Mouse (Mus musculus): ENCODE results near the gene Zdhhc9. TPM values are rescaled to one million over a fixed set of nuclear protein-coding genes. Genes with fewer than 3 reads are reported as not detected.

The Zdhhc9 gene
- total RNA-seq, 2 experiments from 2014 or later = 29.9 to 34.2 TPM

DNA sequence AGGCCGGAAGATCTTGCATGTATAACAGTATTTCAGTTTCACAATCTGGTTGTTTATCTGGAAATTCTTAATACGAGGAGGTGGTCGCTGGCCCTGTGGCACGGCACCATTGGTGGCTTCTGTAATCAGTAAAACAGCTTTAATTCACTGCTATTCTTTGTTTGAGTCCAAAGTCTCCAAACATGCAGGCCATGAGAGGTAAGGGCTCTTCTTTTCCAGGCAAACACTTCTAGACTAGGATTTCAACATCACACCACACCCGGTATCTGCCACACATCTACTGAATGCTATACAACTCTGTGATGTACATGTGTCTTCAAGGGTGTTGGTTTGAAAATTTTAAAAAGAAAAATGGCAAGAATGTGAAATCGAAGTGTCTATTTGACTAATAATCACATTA lies 17.4 kb downstream of the Zdhhc9 start:
- intact Hi-C loops (cut with DNase I) = no loop called here
- no peak for DNase-seq

DNA sequence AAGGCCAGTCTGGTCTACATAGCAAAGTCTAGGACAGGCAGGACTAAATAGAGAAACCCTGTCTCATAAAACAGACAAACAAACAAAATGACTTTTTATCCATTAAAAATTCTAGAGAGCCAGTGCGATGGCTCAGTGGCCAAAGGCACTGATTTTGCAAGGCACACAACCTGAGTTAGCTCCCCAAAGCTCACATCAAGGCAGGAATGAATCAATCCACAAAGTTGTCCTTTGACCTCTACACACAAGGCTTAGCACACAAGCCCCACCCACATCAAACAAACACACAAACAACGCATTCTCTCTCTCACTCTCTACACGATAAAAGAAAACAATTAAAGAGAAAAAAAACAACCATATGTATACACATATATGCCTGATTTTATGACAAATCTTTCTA lies 24.0 kb downstream of the Zdhhc9 start:
- intact Hi-C loops (cut with DNase I) = no loop called here
- no peak for DNase-seq

DNA sequence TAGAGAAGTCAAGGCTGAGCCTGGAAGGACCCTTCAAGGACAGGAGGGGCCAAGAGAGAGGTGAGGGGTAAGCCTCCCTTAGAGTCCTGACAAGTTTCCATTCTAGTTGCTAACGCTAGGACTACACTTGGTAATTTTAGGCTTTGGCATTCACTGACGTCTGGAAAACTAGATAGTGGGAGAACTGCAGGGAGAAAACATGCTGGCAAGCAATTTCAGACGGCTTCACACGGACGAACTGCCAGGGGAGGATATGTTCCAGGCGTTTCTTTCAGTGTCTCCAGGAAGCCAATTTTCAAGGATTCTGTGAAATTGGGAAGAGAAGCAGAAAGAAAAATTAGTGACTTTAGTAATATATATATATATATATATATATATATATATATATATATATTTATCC lies 26.8 kb downstream of the Zdhhc9 start:
- intact Hi-C loops (cut with DNase I) = no loop called here
- no peak for DNase-seq

DNA sequence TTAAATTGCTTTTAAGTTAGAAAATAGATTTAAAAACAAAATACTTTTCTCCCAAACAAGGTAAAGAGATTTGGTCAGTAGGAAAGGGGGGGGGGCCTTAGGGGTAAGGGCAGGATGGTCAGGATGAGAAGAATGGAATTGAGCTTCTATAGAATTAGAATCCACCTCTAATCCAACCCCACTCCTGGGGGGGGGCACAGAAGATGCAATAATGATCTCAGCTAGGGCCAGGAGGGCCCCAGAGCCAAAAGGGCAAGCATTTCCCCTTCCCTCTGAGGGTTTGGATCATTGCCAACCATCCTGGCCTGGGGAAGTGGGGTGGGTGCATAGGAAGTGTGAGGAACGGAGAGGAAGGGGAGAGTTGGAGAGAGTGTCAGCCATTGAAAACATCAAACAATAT lies 38.3 kb downstream of the Zdhhc9 start:
- intact Hi-C loops (cut with DNase I) = no loop called here
- DNase-seq = no peak

- intact Hi-C loops (cut with DNase I) = no loop called here
Observed at GRCm38 (mm10) chrX:48169892-48170291, 38.8 kb downstream of the Zdhhc9 start.

DNA sequence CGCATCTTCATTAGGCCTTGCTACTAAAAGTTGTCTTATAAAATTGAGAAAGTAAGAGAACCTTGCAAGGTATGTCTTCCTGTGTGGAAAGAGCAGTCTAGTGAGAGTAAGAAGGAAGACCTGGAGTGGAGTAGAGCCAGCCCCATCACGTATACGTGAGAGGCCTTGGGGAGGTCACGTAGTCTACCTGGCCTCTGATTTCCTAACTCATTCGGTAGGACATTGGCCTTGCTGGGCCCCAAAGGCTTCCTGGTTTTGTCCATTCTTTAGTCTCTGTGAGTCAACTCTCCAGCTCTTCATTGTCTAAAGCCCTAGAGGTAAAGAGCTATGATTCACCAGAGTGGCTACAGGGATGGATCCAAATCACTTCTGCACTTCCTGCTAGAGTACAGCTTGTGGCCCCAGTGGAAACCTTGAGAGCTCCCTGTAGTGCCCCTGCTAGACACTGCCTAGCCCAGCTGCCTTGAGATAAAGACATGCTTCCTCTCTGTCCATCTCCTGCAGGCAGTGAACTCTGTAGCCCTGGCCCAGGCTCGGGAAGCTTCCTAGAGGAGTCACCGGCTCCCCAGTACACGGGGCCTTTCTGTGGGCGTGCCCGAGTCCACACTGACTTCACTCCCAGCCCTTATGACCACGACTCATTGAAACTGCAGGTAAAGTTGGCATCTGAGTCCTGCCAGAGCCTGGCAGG lies 50.3 kb downstream of the Zdhhc9 start:
- intact Hi-C loops (cut with DNase I) = no loop called here
- DNase-seq = no peak

More at GRCm38 (mm10) chrX:48169892-48170291, 38.8 kb downstream of the Zdhhc9 start:
- DNase-seq = no peak

DNA sequence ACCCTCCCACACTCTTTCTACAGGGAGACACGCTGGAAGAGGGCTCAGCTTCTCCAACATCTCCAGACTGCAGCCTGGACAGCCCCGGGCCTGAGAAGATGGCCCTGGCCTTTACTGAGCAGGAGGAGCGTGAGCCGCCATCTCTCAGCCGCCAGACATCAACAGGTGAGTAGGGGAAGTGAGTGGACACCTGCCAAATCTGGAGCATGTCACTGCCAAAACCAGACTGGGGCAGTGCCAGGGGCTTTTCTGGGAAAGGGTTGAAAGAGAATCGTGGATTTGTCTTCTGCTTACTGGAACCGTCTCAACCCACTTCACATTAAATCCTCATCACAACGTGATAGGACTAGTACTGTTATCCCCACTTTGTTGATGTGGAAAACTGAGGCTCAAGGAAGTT lies 51.3 kb downstream of the Zdhhc9 start:
- no peak for DNase-seq
- intact Hi-C loops (cut with DNase I) = no loop called here

GRCm38 (mm10) chrX:48155489-48155888 lies 53.2 kb downstream of the Zdhhc9 start:
- no peak for DNase-seq
- intact Hi-C loops (cut with DNase I) = no loop called here

GRCm38 (mm10) chrX:48153949-48154348 lies 54.7 kb downstream of the Zdhhc9 start:
- intact Hi-C loops (cut with DNase I) = no loop called here
- DNase-seq = no peak

DNA sequence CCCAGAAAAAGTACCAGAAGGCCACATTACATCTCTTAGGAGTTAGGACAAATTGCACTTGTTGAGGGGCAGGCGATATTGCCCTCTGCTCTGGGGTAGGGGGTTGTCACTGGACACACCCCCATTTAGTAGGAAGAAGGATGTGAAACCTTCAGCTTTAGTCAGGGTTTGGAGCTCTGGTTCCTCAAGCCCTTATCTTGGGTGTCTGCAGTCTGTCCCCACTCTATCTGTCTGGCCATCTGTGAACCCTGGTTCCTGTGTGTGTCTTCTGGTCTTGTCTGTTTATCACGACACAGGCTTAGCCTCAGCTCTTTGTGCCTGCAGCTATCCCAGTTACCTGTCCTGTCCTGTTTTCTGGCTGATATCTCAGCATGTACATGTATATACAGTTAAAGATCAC lies 55.3 kb downstream of the Zdhhc9 start:
- DNase-seq = no peak

GRCm38 (mm10) chrX:48152106-48152505 lies 56.6 kb downstream of the Zdhhc9 start:
- intact Hi-C loops (cut with DNase I) = no loop called here
- no peak for DNase-seq

More for the DNA sequence above, 55.3 kb downstream of the Zdhhc9 start:
- intact Hi-C loops (cut with DNase I) = no loop called here

DNA sequence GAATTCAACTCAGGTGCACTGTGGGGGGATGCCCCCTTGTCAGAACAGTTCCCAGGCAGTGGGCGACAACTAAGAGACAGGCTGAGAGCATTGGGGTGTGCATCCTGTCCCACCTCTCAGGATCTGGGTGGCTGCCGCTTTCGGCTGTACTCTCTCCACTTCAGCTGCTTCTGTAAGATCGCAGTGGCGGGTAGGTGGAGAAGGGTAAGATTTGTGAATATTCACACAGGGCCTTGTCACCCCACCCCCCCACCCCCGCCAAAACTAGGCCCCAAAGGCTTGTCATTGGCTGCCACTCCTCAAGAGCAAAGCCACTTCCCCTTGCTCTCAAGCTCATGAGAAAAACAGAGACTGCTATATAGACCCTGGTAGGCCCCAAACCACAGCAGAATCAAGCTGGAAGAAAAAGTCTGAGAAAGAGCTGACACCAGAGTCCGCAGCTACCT lies 60.9 kb downstream of the Zdhhc9 start:
- intact Hi-C loops (cut with DNase I) = loop anchor here (10.0 kb wide), 1 partner anchor 57 kb away; the partner anchor contains the start of gene Zdhhc9
- no peak for DNase-seq

GRCm38 (mm10) chrX:48147226-48147625 lies 61.5 kb downstream of the Zdhhc9 start:
- intact Hi-C loops (cut with DNase I) = loop anchor here (10.0 kb wide), 1 partner anchor 58 kb away; the partner anchor contains the start of gene Zdhhc9
- DNase-seq = no peak

GRCm38 (mm10) chrX:48146262-48146661 lies 62.4 kb downstream of the Zdhhc9 start, which contains the start of gene Sash3:
TSS of gene Sash3 (plus strand) at chrX:48146436.
- DNase-seq = peak in 1 of 2 experiments; percentile 15
- intact Hi-C loops (cut with DNase I) = loop anchor here (10.0 kb wide), 1 partner anchor 59 kb away; the partner anchor contains the start of gene Zdhhc9

DNA sequence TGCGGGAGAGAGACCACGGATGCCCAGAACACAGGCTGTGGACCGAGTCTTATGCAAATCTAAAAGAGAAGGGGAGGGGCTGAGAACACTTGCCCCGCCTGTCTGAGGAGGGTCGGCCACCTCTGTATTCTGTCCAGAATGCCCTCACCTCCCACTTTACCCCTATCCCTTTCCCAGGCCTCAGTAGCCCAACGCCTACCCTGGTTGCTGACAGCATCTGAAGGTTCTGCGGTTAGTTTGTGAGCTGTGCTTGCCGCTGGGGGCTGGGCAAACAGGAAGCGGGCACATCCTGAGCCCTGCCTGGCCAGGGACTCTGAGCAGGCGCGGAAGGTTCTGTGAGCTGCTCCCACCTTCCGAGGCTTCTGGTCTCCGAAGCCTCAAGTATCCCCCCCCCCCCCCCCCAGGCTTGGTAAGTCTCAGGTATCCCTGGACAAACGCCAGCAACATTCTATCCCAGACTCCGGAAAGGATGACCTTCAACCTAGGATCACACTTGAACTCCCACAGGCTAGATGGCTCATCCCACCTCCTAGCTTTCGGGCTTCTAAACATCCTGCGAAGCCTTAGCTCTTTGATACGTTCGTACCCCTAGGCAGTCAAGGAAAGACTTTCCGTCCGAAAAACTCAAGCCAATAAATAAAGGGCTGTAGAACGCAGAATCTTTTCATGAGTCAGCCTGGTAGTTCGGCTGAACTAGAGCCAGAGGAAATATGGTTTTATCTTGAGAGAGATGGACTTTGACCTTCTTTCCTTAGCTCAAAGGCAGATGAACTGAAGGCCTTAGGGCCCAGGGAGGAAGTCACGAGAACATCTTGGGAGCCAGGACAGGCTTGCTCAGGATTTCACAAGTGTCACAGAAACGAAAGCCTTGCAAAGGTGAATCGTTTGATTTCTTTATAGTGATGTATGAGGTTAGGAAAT lies 65.0 kb downstream of the Zdhhc9 start:
- DNase-seq = peak in 1 of 2 experiments; percentile 11
- intact Hi-C loops (cut with DNase I) = loop anchor here (10.0 kb wide), 1 partner anchor 61 kb away; the partner anchor contains the start of gene Zdhhc9

DNA sequence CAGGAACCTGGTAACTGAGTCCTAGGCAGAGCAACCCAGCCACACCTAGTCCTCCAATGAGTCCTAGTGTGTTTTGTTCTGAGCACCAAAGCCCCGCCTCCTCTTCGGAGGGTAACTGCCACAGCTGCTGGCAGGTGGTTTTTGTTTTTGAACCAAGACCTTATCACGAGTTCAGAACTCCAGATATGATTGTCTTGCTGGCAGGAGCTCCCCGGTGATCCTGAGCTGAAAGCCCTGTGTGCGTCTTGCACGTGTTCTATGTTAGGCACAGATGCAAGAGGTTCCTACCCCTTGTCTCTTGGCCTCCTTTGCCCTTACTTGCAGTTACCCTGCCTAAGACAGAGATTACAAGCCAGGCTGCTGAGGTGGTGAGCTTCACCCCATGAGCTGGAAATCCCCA lies 67.2 kb downstream of the Zdhhc9 start:
- DNase-seq = no peak
- intact Hi-C loops (cut with DNase I) = loop anchor here (10.0 kb wide), 1 partner anchor 63 kb away; the partner anchor contains the start of gene Zdhhc9

GRCm38 (mm10) chrX:48140286-48140877 lies 68.3 kb downstream of the Zdhhc9 start:
- peak in 1 of 2 experiments; percentile 7 for DNase-seq

DNA sequence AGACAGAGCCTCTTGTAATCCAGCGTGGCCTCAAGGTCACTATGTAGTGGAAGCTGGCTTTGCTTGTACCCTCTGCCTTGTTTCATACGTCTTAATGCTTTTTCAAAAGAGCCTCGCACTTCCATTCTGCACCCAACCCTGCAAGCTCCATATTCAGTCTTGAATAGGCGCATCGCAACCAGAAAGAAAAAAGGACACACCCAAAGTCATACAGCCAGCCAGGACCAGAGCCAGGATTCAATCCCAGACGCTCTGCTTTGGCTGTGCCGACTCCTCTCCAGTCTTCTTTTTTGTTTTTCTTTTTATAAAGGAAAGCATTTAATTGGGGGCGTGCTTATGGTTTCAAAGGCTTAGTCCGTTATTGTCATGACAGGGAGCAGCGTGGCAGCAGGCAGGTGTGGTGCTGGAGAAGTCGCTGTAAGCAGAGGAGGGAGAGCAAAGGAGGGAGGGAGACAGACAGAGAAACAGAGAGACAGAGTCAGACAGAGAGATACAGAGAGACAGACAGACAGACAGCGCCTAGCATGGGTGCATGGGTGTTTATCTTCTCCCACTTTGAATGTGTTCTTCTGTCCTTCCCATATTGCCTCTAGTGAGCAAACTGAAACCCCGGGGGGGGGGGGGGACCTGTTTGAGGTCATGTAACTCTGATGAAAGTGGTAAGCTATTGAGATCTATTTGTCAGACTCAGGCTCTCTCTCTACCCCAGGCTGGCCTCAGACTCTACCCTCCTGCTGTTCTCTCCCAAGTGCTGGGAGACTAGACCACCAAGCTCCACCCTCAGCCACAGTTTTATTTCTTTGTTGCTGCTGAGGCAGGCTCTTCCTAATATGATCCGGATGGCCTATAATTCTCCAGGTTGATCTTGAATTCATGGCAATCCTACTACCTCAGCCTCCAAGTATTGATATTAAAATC lies 69.1 kb downstream of the Zdhhc9 start:
- intact Hi-C loops (cut with DNase I) = loop anchor here (10.0 kb wide), 1 partner anchor 65 kb away; the partner anchor contains the start of gene Zdhhc9
- DNase-seq = no peak

More at GRCm38 (mm10) chrX:48140286-48140877, 68.3 kb downstream of the Zdhhc9 start:
- intact Hi-C loops (cut with DNase I) = loop anchor here (10.0 kb wide), 1 partner anchor 64 kb away; the partner anchor contains the start of gene Zdhhc9

DNA sequence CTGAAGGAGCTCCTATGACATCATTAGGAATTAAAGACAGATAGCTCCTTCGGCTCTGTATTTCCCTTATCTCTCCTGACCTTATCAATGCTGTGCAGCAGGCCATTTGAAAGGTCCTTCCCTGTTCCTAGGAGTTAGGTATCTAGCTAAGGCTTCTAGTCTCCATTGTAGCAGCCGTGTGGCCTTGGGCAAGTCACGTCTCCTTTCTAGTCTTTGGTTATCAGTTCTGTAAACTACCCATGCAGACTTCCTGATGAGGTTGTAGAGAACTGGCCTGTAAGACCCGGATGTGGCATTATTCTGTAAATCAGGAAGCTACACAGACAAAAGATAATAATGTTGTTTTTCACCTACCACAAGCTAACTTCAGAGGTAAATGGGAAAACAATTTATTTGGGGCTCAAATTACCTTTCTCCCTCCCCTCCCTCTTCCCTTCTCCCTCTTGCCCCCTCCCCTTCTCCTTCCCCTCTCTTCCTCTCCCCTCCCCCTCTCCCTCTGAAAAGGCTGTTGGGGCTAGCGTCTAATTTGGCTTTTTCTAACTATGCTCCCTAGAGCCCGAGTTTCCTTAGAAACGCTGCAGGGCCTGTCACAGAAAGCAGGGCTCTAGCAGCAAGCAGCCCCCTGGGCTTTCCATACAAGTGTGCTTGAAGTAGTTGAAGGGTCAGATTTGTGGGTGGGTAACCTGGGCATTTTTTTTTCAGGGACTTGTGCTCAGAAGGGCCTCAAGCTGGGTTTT lies 70.0 kb downstream of the Zdhhc9 start:
- no peak for DNase-seq
- intact Hi-C loops (cut with DNase I) = no loop called here
